Mouse (Mus musculus) forebrain, embryonic 11.5 days (tissue): ENCODE results near the gene Arhgef17. TPM values are rescaled to one million over a fixed set of nuclear protein-coding genes. Genes with fewer than 3 reads are reported as not detected.

ENCODE experiments used
- ATAC-seq: fragments of 200-750 bp; cut with Nextera tagmentation; replicated peaks from 2 replicates; pipeline ENCODE4 v1.8.0; 2017; ENCODE audit warnings: moderate TSS enrichment; ENCODE audit not compliant: low FRiP score
- DNase-seq: peaks from one replicate; pipeline ENCODE4 v3.0.0-alpha.2; 2017; ENCODE audit warnings: low spot score
- H3K27ac ChIP-seq: fragments of 300-500 bp; sonication (generic); 2 replicates; pipeline ENCODE4 v1.5.1; 2014; ENCODE audit warnings: low read depth, low read length
- H3K27me3 ChIP-seq: fragments of 300-500 bp; sonication (generic); 2 replicates; pipeline ENCODE4 v1.6.1; 2014; ENCODE audit warnings: mild to moderate bottlenecking, low read length, mixed read lengths; ENCODE audit not compliant: control insufficient read depth, insufficient read depth
- H3K36me3 ChIP-seq: fragments of 300-500 bp; sonication (generic); 2 replicates; pipeline ENCODE4 v1.6.1; 2014; ENCODE audit warnings: mild to moderate bottlenecking, low read length, moderate library complexity, mixed read lengths; ENCODE audit not compliant: control insufficient read depth, insufficient read depth
- H3K4me1 ChIP-seq: fragments of 300-500 bp; sonication (generic); replicated peaks from 2 replicates; pipeline ENCODE4 v1.6.1; 2014; ENCODE audit warnings: low read length, mixed read lengths; ENCODE audit not compliant: control insufficient read depth, insufficient read depth
- H3K4me2 ChIP-seq: fragments of 300-500 bp; sonication (generic); 2 replicates; pipeline ENCODE4 v1.6.1; 2014; ENCODE audit warnings: low read depth, mild to moderate bottlenecking, low read length, moderate library complexity, mixed read lengths; ENCODE audit not compliant: severe bottlenecking
- H3K4me3 ChIP-seq: fragments of 300-500 bp; sonication (generic); 2 replicates; pipeline ENCODE4 v1.5.1; 2014; ENCODE audit warnings: low read depth, low read length
- H3K9ac ChIP-seq: fragments of 300-500 bp; sonication (generic); 2 replicates; pipeline ENCODE4 v1.6.1; 2014; ENCODE audit warnings: low read length
- H3K9me3 ChIP-seq: fragments of 300-500 bp; sonication (generic); 2 replicates; pipeline ENCODE4 v1.6.1; 2016; ENCODE audit warnings: low read length, mixed read lengths; ENCODE audit not compliant: control insufficient read depth
- WGBS: fragments of 180-500 bp; shearing (Covaris S2); extraction: QIAGEN DNeasy Blood & Tissue Kit; methylation state at CpG from one replicate; pipeline ENCODE4 v1.1.7; 2014; 5-methylcytosine and 5-hydroxymethylcytosine counted together
- polyA plus RNA-seq: library from polyadenylated mRNA; unstranded; fragments of >200 nt; fragmentation: Nextera tagmentation; extraction: Ambion mirVana; gene quantifications from 2 replicates; pipeline ENCODE4 v1.2.1, GENCODE M21; 2014

Gene Arhgef17
- polyA plus RNA-seq, 1 experiment from 2014 or later, result 10.1 TPM

DNA sequence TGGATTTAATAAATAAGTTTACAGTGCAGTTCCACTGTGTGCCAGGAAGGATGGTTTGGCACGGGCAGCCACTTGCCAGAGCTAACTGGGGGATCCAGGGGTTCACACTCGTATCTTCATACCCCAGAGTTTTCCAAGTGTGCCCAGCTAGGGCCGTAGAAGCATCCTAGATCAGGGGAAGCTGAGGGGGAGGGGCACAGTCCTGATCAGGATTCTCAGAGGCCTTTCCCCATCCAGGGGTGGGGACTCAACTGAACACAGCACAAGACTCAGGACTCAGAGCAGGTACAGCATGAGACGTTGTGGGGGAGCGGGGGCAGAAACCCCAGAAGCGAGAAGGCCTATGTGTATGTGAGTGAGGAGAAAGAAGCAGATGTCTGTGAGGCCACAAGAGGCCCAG, 14.2 kb downstream of the Arhgef17 start:
- H3K9me3 ChIP-seq, result no peaks in the 10 kb centered on the region
- no peak overlapping the region for H3K4me3 ChIP-seq
- ATAC-seq, result no peak
- H3K36me3 ChIP-seq, result no peaks in the 10 kb centered on the region; the same call in 1 of the 2 replicates
- H3K9ac ChIP-seq, result no peak overlapping the region
- DNase-seq, result no peak
- no peak overlapping the region for H3K4me2 ChIP-seq
- WGBS, result 76% methylated on average over 6 of the region's 6 CpGs
- peaks cover 7% of the 10 kb centered on the region for H3K4me1 ChIP-seq
- H3K27me3 ChIP-seq, result no peaks in the 10 kb centered on the region
- H3K27ac ChIP-seq, result no peak overlapping the region

- no peak for ATAC-seq
- H3K27ac ChIP-seq, result no peak overlapping the region
- no peaks in the 10 kb centered on the region for H3K9me3 ChIP-seq
- H3K4me1 ChIP-seq, result peaks cover 15% of the 10 kb centered on the region
- DNase-seq, result no peak
- no peak overlapping the region for H3K9ac ChIP-seq
- H3K4me2 ChIP-seq, result no peak overlapping the region
- H3K4me3 ChIP-seq, result no peak overlapping the region
- H3K36me3 ChIP-seq, result no peaks in the 10 kb centered on the region; the same call in 1 of the 2 replicates
- 90% methylated on average over 6 of the region's 6 CpGs for WGBS
- no peaks in the 10 kb centered on the region for H3K27me3 ChIP-seq
Observed at GRCm38 (mm10) chr7:100916526-100916925, 15.4 kb downstream of the Arhgef17 start.

- 78% methylated on average over 5 of the region's 5 CpGs for WGBS
- no peak for ATAC-seq
- no peaks in the 10 kb centered on the region for H3K9me3 ChIP-seq
- no peaks in the 10 kb centered on the region for H3K36me3 ChIP-seq
- no peak overlapping the region for H3K27ac ChIP-seq
- no peak overlapping the region for H3K9ac ChIP-seq
- peaks cover 24% of the 10 kb centered on the region for H3K4me1 ChIP-seq
- DNase-seq, result no peak
- no peak overlapping the region for H3K4me2 ChIP-seq
- no peak overlapping the region for H3K4me3 ChIP-seq
- H3K27me3 ChIP-seq, result no peaks in the 10 kb centered on the region
Observed at GRCm38 (mm10) chr7:100915204-100915603, 16.7 kb downstream of the Arhgef17 start.

DNA sequence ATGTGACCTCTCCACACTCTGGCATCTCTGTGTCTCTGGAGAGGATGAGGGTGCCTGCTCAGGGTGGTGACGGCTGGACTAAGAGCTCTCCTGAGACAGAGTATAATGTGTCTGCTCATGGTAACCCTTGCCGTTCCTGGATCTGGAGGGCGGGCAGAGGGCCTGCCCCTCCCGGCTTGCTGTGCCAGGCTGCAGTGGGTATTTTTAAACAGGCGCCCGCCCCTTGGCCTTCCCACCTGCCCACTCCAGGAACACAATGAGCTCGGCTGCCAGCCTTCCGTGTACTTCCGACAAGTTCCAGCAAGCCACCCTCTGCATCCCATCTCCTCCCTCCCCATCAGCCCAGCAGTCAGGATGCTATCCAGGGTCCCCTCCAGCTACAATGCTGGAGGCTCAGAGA, 20.1 kb downstream of the Arhgef17 start:
- H3K4me1 ChIP-seq, result peaks cover 19% of the 10 kb centered on the region
- no peaks in the 10 kb centered on the region for H3K27me3 ChIP-seq
- H3K9ac ChIP-seq, result peak overlapping the region; percentile 27; the same call in 1 of the 2 replicates
- WGBS, result 56% methylated on average over 9 of the region's 9 CpGs
- DNase-seq (peak; percentile 47), ATAC-seq (0 out of 2 replicates have a peak, but pooled peaks have one; percentile 23)
- no peaks in the 10 kb centered on the region for H3K36me3 ChIP-seq
- H3K4me2 ChIP-seq, result peak overlapping the region; percentile 12; the same call in 1 of the 2 replicates
- H3K27ac ChIP-seq, result peak overlapping the region; percentile 27; the same call in 1 of the 2 replicates
- H3K9me3 ChIP-seq, result no peaks in the 10 kb centered on the region
- H3K4me3 ChIP-seq, result no peak overlapping the region

DNA sequence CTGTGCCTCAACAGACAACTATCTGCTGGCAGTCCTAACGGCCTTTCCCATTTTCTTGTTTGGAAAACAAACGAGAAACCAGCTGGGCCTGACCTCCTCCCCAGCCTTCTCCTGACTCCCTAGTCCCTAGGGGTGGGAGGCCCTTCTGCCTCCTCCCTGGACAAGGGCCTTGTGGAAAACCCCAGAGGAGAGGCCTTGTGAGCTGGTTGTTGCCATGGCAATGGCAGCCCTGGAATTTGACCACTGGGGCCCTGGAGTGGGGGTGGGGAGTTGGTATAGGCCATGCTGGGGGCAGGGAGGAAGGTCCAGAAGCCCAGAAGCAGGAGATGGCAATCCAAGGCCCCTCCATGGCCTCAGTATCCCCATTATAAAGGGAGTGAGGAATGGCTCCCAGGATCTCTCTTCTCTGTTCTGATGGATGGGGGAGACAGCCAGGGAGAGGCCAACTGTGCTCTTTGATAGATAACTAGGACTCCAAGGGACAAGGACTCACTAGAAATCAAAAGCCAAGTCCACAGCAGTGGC, 20.6 kb downstream of the Arhgef17 start:
- H3K4me3 ChIP-seq, result no peak overlapping the region
- H3K9me3 ChIP-seq, result no peaks in the 10 kb centered on the region
- ATAC-seq (0 out of 2 replicates have a peak, but pooled peaks have one; percentile 34), DNase-seq (peak; percentile 70)
- peak overlapping the region; percentile 12; the same call in 1 of the 2 replicates for H3K4me2 ChIP-seq
- H3K27ac ChIP-seq, result peak overlapping the region; percentile 27; the same call in 1 of the 2 replicates
- H3K9ac ChIP-seq, result peak overlapping the region; percentile 27
- WGBS, result 0% methylated on average over 2 of the region's 2 CpGs
- H3K4me1 ChIP-seq, result peaks cover 19% of the 10 kb centered on the region
- no peaks in the 10 kb centered on the region for H3K27me3 ChIP-seq
- no peaks in the 10 kb centered on the region for H3K36me3 ChIP-seq

DNA sequence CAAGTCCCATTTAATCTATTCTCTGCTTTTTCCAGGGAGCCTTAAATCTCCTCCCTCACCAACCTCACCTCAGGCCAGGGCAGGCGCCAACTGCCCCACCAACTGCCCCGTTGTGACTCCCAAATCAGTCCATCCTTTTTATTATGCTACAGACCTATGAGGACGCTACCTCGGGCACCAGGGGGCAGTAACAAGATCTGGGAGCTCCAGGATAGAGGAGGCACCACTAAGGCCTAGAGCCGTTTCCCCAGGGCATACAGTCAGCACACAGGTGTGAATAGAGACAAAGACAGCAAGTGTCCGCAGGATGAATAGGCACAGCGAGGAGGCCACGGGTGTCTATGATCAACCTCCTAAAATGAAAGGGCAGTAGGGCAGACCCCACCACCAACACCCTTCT, 23.3 kb downstream of the Arhgef17 start:
- no peak overlapping the region for H3K4me3 ChIP-seq
- no peak overlapping the region for H3K27ac ChIP-seq
- WGBS, result 42% methylated on average over 8 of the region's 8 CpGs
- peaks cover 19% of the 10 kb centered on the region for H3K4me1 ChIP-seq
- no peaks in the 10 kb centered on the region for H3K27me3 ChIP-seq
- ATAC-seq (0 out of 2 replicates have a peak, but pooled peaks have one; percentile 14), DNase-seq (peak; percentile 55)
- H3K9me3 ChIP-seq, result no peaks in the 10 kb centered on the region
- H3K36me3 ChIP-seq, result no peaks in the 10 kb centered on the region; the same call in 1 of the 2 replicates
- H3K4me2 ChIP-seq, result no peak overlapping the region
- H3K9ac ChIP-seq, result no peak overlapping the region

DNA sequence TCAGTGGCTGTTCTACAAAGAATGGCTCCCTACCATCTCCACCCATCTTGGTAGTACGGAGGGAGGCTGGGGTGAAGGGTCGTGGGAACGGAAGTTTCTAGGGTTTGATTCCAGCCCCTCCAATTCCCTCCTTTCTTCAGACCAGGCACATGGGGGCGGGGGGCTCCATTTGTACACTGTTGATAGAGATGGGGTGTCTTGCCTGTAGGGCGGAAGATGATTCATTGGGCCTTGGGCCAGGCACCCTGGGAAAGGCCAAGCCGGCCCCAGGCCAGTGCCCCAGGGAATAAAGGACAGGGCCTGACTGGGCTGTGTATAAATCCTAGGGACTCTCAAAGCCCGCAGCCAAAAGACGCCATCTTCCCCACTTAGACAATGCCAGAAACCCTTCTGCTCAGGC, 23.8 kb downstream of the Arhgef17 start:
- no peak overlapping the region for H3K27ac ChIP-seq
- peak overlapping the region; percentile 20; the same call in 1 of the 2 replicates for H3K9ac ChIP-seq
- H3K9me3 ChIP-seq, result no peaks in the 10 kb centered on the region
- 82% methylated on average over 8 of the region's 8 CpGs for WGBS
- H3K36me3 ChIP-seq, result no peaks in the 10 kb centered on the region; the same call in 1 of the 2 replicates
- DNase-seq (no peak), ATAC-seq (no peak)
- peaks cover 19% of the 10 kb centered on the region for H3K4me1 ChIP-seq
- H3K27me3 ChIP-seq, result no peaks in the 10 kb centered on the region
- no peak overlapping the region for H3K4me2 ChIP-seq
- H3K4me3 ChIP-seq, result no peak overlapping the region

DNA sequence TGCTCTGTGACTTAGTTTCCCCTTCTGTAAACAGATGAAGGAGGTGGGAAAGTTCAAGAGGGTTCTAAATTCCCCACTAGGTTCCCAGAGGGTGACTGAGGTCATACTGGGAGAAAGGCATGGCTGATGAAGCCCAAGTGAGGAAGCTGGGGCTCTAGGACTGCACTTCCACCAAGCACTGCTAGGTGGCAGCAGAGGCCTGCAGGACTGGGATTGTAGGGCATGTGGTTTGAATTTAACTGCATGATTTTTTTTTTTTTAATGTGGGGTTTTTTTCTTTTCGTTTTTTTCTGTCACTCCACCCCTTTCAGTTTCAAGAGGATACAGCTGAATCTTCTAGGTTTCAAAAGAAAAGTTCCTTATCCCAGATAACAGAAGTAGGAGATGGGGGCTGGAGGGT, 24.7 kb downstream of the Arhgef17 start:
- 0% methylated on average over 1 of the region's 1 CpGs for WGBS
- H3K4me3 ChIP-seq, result no peak overlapping the region
- no peaks in the 10 kb centered on the region for H3K9me3 ChIP-seq
- no peak overlapping the region for H3K4me2 ChIP-seq
- DNase-seq (peak; percentile 87), ATAC-seq (no peak; the same call in 1 of the 2 replicates)
- H3K9ac ChIP-seq, result no peak overlapping the region
- H3K36me3 ChIP-seq, result no peaks in the 10 kb centered on the region; the same call in 1 of the 2 replicates
- H3K27ac ChIP-seq, result no peak overlapping the region
- peaks cover 18% of the 10 kb centered on the region for H3K4me1 ChIP-seq
- H3K27me3 ChIP-seq, result no peaks in the 10 kb centered on the region
